Mouse (Mus musculus) right cerebral cortex, adult 18-20 months (tissue): ENCODE measurements at regions not wholly inside any gene's neighbourhood (a gene's known extent, or its start where the extent isn't known, plus 50 kb on each side); places are given as distances from the start of the nearest gene placed in this dataset.

Experiments used
- DNase-seq: peaks from one replicate; pipeline ENCODE4 v3.0.0; 2022; ENCODE audit warnings: mixed read lengths

GRCm38 (mm10) chr15:59212362-59212761 lies 323.3 kb downstream of the Gm49356 start:
- no peak for DNase-seq

- DNase-seq, result no peak
These were observed 325.0 kb downstream of the Gm49356 start for GRCm38 (mm10) chr15:59214096-59214495.

- no peak for DNase-seq
These were observed 326.1 kb downstream of the Gm49356 start for GRCm38 (mm10) chr15:59215239-59215638.

GRCm38 (mm10) chr15:59217481-59217880 lies 328.4 kb downstream of the Gm49356 start:
- no peak for DNase-seq

GRCm38 (mm10) chr15:59218916-59219315 lies 329.8 kb downstream of the Gm49356 start:
- DNase-seq, result no peak

- no peak for DNase-seq
These were observed 336.5 kb downstream of the Gm49356 start for GRCm38 (mm10) chr15:59225637-59226036.

GRCm38 (mm10) chr15:59227293-59227692 lies 338.2 kb downstream of the Gm49356 start:
- no peak for DNase-seq

GRCm38 (mm10) chr15:59230536-59230935 lies 341.4 kb downstream of the Gm49356 start:
- no peak for DNase-seq

- no peak for DNase-seq
These were observed 342.6 kb downstream of the Gm49356 start for GRCm38 (mm10) chr15:59231703-59232102.

- no peak for DNase-seq
These were observed 343.2 kb downstream of the Gm49356 start for GRCm38 (mm10) chr15:59232290-59232689.

GRCm38 (mm10) chr15:59237446-59238161 lies 348.5 kb downstream of the Gm49356 start:
- no peak for DNase-seq

GRCm38 (mm10) chr15:59241752-59242151 lies 352.7 kb downstream of the Gm49356 start:
- DNase-seq, result no peak

GRCm38 (mm10) chr15:59245927-59246649 lies 357.0 kb downstream of the Gm49356 start:
- no peak for DNase-seq

- no peak for DNase-seq
These were observed 359.6 kb downstream of the Gm49356 start for GRCm38 (mm10) chr15:59248477-59249260.

GRCm38 (mm10) chr15:59261380-59261779 lies 372.3 kb downstream of the Gm49356 start:
- no peak for DNase-seq

- DNase-seq, result no peak
These were observed 373.3 kb downstream of the Gm49356 start for GRCm38 (mm10) chr15:59262380-59262779.

GRCm38 (mm10) chr15:59263433-59264328 lies 374.6 kb downstream of the Gm49356 start:
- DNase-seq, result no peak
